Mouse (Mus musculus) heart, adult 2 months (tissue): ENCODE data around the gene Hoxc5. TPM values are rescaled to one million over a fixed set of nuclear protein-coding genes. Genes with fewer than 3 reads are reported as not detected.

Experiments
- DNase-seq, 2 experiments: peaks; one replicate each; pipeline ENCODE4 v3.0.0; 2021
- H3K27ac ChIP-seq: fragments of 200-600 bp; 2 replicates; pipeline ENCODE4 v1.8.1; 2022
- H3K27me3 ChIP-seq: fragments of 200-500 bp; 2 replicates; pipeline ENCODE4 v1.6.1; 2012; ENCODE audit warnings: mild to moderate bottlenecking, low read length, inconsistent platforms, mixed read lengths; ENCODE audit not compliant: control insufficient read depth, insufficient read depth
- H3K36me3 ChIP-seq: fragments of 200-500 bp; 2 replicates; pipeline ENCODE4 v1.6.1; 2012; ENCODE audit warnings: low read length, inconsistent platforms; ENCODE audit not compliant: control insufficient read depth, insufficient read depth
- H3K4me1 ChIP-seq: fragments of 200-500 bp; 2 replicates; pipeline ENCODE4 v1.6.1; 2011; ENCODE audit warnings: low read length; ENCODE audit not compliant: control insufficient read depth, insufficient read depth
- H3K4me3 ChIP-seq: fragments of 200-600 bp; 2 replicates; pipeline ENCODE4 v1.8.1; 2022
- H3K79me2 ChIP-seq: fragments of 200-500 bp; replicated peaks from 2 replicates; pipeline ENCODE4 v1.6.1; 2012; ENCODE audit warnings: mild to moderate bottlenecking, inconsistent platforms, low read length, moderate library complexity, mixed read lengths; ENCODE audit not compliant: control insufficient read depth, insufficient read depth
- H3K9ac ChIP-seq: fragments of 200-500 bp; 2 replicates; pipeline ENCODE4 v1.6.1; 2012; ENCODE audit warnings: low read depth, mild to moderate bottlenecking, control low read depth, inconsistent platforms, low read length, mixed read lengths
- CTCF ChIP-seq: fragments of 200-600 bp; IDR thresholded peaks from 2 replicates; pipeline ENCODE4 v1.8.1; 2022; ENCODE audit warnings: antibody characterized with exemption, mild to moderate bottlenecking, moderate library complexity
- EP300 ChIP-seq: fragments of 200-500 bp; IDR thresholded peaks from 2 replicates; pipeline ENCODE4 v1.6.1; 2011; ENCODE audit warnings: low read depth, low read length, control low read depth; ENCODE audit not compliant: insufficient read depth
- POLR2A ChIP-seq: fragments of 200-500 bp; IDR thresholded peaks from 2 replicates; pipeline ENCODE4 v1.6.1; 2011; ENCODE audit warnings: mild to moderate bottlenecking, low read depth, low read length, control low read depth; ENCODE audit not compliant: insufficient read depth
- WGBS: fragments of 180-500 bp; shearing (Covaris S2); methylation state at CpG from one replicate; pipeline ENCODE4 v1.1.7; 2018; 5-methylcytosine and 5-hydroxymethylcytosine counted together
- intact Hi-C: fragments of 180-260 bp; cut with DNase I; formaldehyde crosslinking; loops from one replicate; pipeline ENCODE4 v1.15.1; 2025
- polyA plus RNA-seq: library from polyadenylated mRNA; depleted of rRNA; stranded (reverse); fragments of >200 nt; gene quantifications from 2 replicates; pipeline ENCODE4 v1.2.3, GENCODE M21; 2012
- total RNA-seq, 2 experiments: library from RNA; stranded (reverse); gene quantifications; 2 replicates each; pipeline ENCODE4 v1.2.3; 2021

Gene Hoxc5
- total and polyA plus RNA-seq, 3 experiments = 0.20 TPM; not detected in 2

GRCm38 (mm10) chr15:102934438-102934837 lies 32.8 kb upstream of the Hoxc5 start:
- no peaks in the 10 kb centered on the region for H3K36me3 ChIP-seq
- H3K4me1 ChIP-seq = no peaks in the 10 kb centered on the region
- 7% methylated on average over 12 of the region's 12 CpGs for WGBS
- no peak for DNase-seq
- no peak overlapping the region for H3K9ac ChIP-seq
- H3K27me3 ChIP-seq = peaks cover 37% of the 10 kb centered on the region
- TF ChIP-seq POLR2A (no peak), EP300 (no peak), CTCF (no peak)
- no peaks in the 10 kb centered on the region for H3K79me2 ChIP-seq
- H3K4me3 ChIP-seq = no peak overlapping the region
- no peak overlapping the region for H3K27ac ChIP-seq
- intact Hi-C loops = no loop called here

GRCm38 (mm10) chr15:102934897-102935296 lies 32.3 kb upstream of the Hoxc5 start:
- Histone ChIP-seq H3K79me2 (no peaks in the 10 kb centered on the region), H3K4me1 (no peaks in the 10 kb centered on the region), H3K4me3 (no peak overlapping the region), H3K36me3 (no peaks in the 10 kb centered on the region), H3K27ac (no peak overlapping the region), H3K9ac (no peak overlapping the region), H3K27me3 (peaks cover 42% of the 10 kb centered on the region)
- intact Hi-C loops = no loop called here
- no peak for DNase-seq
- TF ChIP-seq POLR2A = no peak
- 2% methylated on average over 27 of the region's 27 CpGs for WGBS

GRCm38 (mm10) chr15:102936279-102936972 lies 30.8 kb upstream of the Hoxc5 start, which contains the start of gene Hoxc12:
Gene Hoxc12 (plus strand): TSS chr15:102936757.
- Histone ChIP-seq H3K9ac (no peak within 1 kb of the TSS), H3K4me1 (no peaks in the 10 kb centered on the region), H3K79me2 (no peaks in the 10 kb centered on the region), H3K27ac (no peak within 1 kb of the TSS), H3K4me3 (no peak within 1 kb of the TSS), H3K27me3 (peaks cover 46% of the 10 kb centered on the region), H3K36me3 (no peaks in the 10 kb centered on the region)
- intact Hi-C loops = no loop called here
- DNase-seq = no peak
- 2% methylated on average over 31 of the region's 31 CpGs for WGBS
- TF ChIP-seq CTCF = no peak
- no peak for TF ChIP-seq EP300
- no peak for TF ChIP-seq POLR2A

GRCm38 (mm10) chr15:102937036-102937666 lies 30.1 kb upstream of the Hoxc5 start:
- Histone ChIP-seq H3K4me1 (no peaks in the 10 kb centered on the region), H3K79me2 (no peaks in the 10 kb centered on the region), H3K27me3 (peaks cover 45% of the 10 kb centered on the region), H3K9ac (no peak overlapping the region), H3K27ac (no peak overlapping the region), H3K36me3 (no peaks in the 10 kb centered on the region), H3K4me3 (no peak overlapping the region)
- intact Hi-C loops = no loop called here
- no peak for DNase-seq
- TF ChIP-seq POLR2A = no peak
- TF ChIP-seq CTCF = no peak
- TF ChIP-seq EP300 = no peak
- 2% methylated on average over 50 of the region's 50 CpGs for WGBS

- H3K9ac ChIP-seq = no peak overlapping the region
- H3K4me3 ChIP-seq = no peak overlapping the region
- no peaks in the 10 kb centered on the region for H3K4me1 ChIP-seq
- TF ChIP-seq EP300 (no peak), CTCF (no peak), POLR2A (no peak)
- no peak for DNase-seq
- no peaks in the 10 kb centered on the region for H3K79me2 ChIP-seq
- intact Hi-C loops = no loop called here
- no peaks in the 10 kb centered on the region for H3K36me3 ChIP-seq
- WGBS = 4% methylated on average over 34 of the region's 34 CpGs
- no peak overlapping the region for H3K27ac ChIP-seq
- H3K27me3 ChIP-seq = peaks cover 46% of the 10 kb centered on the region
Measured at GRCm38 (mm10) chr15:102939256-102940155, 27.7 kb upstream of the Hoxc5 start.
